Mouse (Mus musculus) liver, embryonic 16.5 days (tissue): ENCODE measurements around the gene Ubl7. TPM values are rescaled to one million over a fixed set of nuclear protein-coding genes. Genes with fewer than 3 reads are reported as not detected.

Experiments
- ATAC-seq: fragments of 200-750 bp; cut with Nextera tagmentation; 2 replicates; pipeline ENCODE4 v1.8.0; 2017; ENCODE audit warnings: low read depth, mild to moderate bottlenecking, moderate number of reproducible peaks, moderate library complexity
- H3K27ac ChIP-seq: fragments of 300-500 bp; sonication (generic); 2 replicates; pipeline ENCODE4 v1.5.1; 2014; ENCODE audit warnings: mild to moderate bottlenecking, low read length
- H3K27me3 ChIP-seq: fragments of 300-500 bp; sonication (generic); 2 replicates; pipeline ENCODE4 v1.6.1; 2014; ENCODE audit warnings: low read depth, low read length, mixed read lengths; ENCODE audit not compliant: control insufficient read depth, insufficient read depth
- H3K36me3 ChIP-seq: fragments of 300-500 bp; sonication (generic); 2 replicates; pipeline ENCODE4 v1.6.1; 2014; ENCODE audit warnings: mild to moderate bottlenecking; ENCODE audit not compliant: control insufficient read depth, insufficient read depth
- H3K4me1 ChIP-seq: fragments of 300-500 bp; sonication (generic); 2 replicates; pipeline ENCODE4 v1.6.1; 2014; ENCODE audit warnings: low read depth, low read length, mixed read lengths; ENCODE audit not compliant: control insufficient read depth
- H3K4me2 ChIP-seq: fragments of 300-500 bp; sonication (generic); 2 replicates; pipeline ENCODE4 v1.6.1; 2014; ENCODE audit warnings: low read depth, low read length, mixed read lengths
- H3K4me3 ChIP-seq: fragments of 300-500 bp; sonication (generic); 2 replicates; pipeline ENCODE4 v1.5.1; 2014; ENCODE audit warnings: low read depth, mild to moderate bottlenecking, low read length
- H3K9ac ChIP-seq: fragments of 300-500 bp; sonication (generic); 2 replicates; pipeline ENCODE4 v1.6.1; 2014; ENCODE audit warnings: low read depth, low read length
- H3K9me3 ChIP-seq: fragments of 300-500 bp; sonication (generic); replicated peaks from 2 replicates; pipeline ENCODE4 v1.6.1; 2016; ENCODE audit warnings: low read length; ENCODE audit not compliant: control insufficient read depth
- WGBS: fragments of 180-500 bp; shearing (Covaris S2); extraction: QIAGEN DNeasy Blood & Tissue Kit; methylation state at CpG from one replicate; pipeline ENCODE4 v1.1.7; 2014; ENCODE audit not compliant: insufficient replicate concordance; 5-methylcytosine and 5-hydroxymethylcytosine counted together
- polyA plus RNA-seq: library from polyadenylated mRNA; unstranded; fragments of >200 nt; fragmentation: Nextera tagmentation; extraction: Ambion mirVana; gene quantifications from 2 replicates; pipeline ENCODE4 v1.2.1, GENCODE M21; 2015

Ubl7 gene
- polyA plus RNA-seq, 1 experiment from 2014 or later = 50.5 TPM

- Histone ChIP-seq H3K27ac (no peak overlapping the region), H3K4me1 (no peaks in the 10 kb centered on the region), H3K9me3 (no peaks in the 10 kb centered on the region), H3K27me3 (no peaks in the 10 kb centered on the region), H3K4me2 (no peak overlapping the region), H3K36me3 (no peaks in the 10 kb centered on the region), H3K9ac (no peak overlapping the region), H3K4me3 (no peak overlapping the region)
- ATAC-seq = no peak
- WGBS = 51% methylated on average over 5 of the region's 5 CpGs
Measured at GRCm38 (mm10) chr9:57974221-57974620, 63.4 kb downstream of the Ubl7 start.

- ATAC-seq = no peak
- H3K4me1 ChIP-seq = no peaks in the 10 kb centered on the region
- H3K4me3 ChIP-seq = no peak overlapping the region
- no peak overlapping the region for H3K9ac ChIP-seq
- H3K9me3 ChIP-seq = no peaks in the 10 kb centered on the region
- no peaks in the 10 kb centered on the region for H3K36me3 ChIP-seq
- no peaks in the 10 kb centered on the region for H3K27me3 ChIP-seq
- H3K4me2 ChIP-seq = no peak overlapping the region
- no peak overlapping the region for H3K27ac ChIP-seq
- 46% methylated on average over 5 of the region's 5 CpGs for WGBS
Measured at GRCm38 (mm10) chr9:57975200-57975821, 64.5 kb downstream of the Ubl7 start.

GRCm38 (mm10) chr9:57978025-57978424, 67.2 kb downstream of the Ubl7 start:
- no peak overlapping the region for H3K9ac ChIP-seq
- WGBS = 28% methylated on average over 6 of the region's 6 CpGs
- ATAC-seq = no peak

GRCm38 (mm10) chr9:57978858-57979257, 68.1 kb downstream of the Ubl7 start:
- 38% methylated on average over 3 of the region's 3 CpGs for WGBS
- no peaks in the 10 kb centered on the region for H3K27me3 ChIP-seq
- ATAC-seq = no peak

More at GRCm38 (mm10) chr9:57978025-57978424, 67.2 kb downstream of the Ubl7 start:
- no peaks in the 10 kb centered on the region for H3K9me3 ChIP-seq
- H3K4me2 ChIP-seq = no peak overlapping the region
- no peaks in the 10 kb centered on the region for H3K27me3 ChIP-seq
- H3K36me3 ChIP-seq = no peaks in the 10 kb centered on the region
- no peaks in the 10 kb centered on the region for H3K4me1 ChIP-seq
- no peak overlapping the region for H3K4me3 ChIP-seq
- no peak overlapping the region for H3K27ac ChIP-seq

More at GRCm38 (mm10) chr9:57978858-57979257, 68.1 kb downstream of the Ubl7 start:
- H3K9me3 ChIP-seq = no peaks in the 10 kb centered on the region
- H3K4me1 ChIP-seq = no peaks in the 10 kb centered on the region
- H3K4me3 ChIP-seq = no peak overlapping the region
- no peak overlapping the region for H3K4me2 ChIP-seq
- H3K9ac ChIP-seq = no peak overlapping the region
- H3K36me3 ChIP-seq = no peaks in the 10 kb centered on the region
- no peak overlapping the region for H3K27ac ChIP-seq

Other genes with a start within 250 kb of the Ubl7 start
- gene Cyp1a2, start 227.3 kb upstream of the Ubl7 start, polyA plus RNA-seq = 0.12 TPM in 2 replicates
- gene Cyp1a1, start 223.1 kb upstream of the Ubl7 start, polyA plus RNA-seq = 0.05 and 0.07 TPM in 2 replicates
- gene Edc3, start 202.4 kb upstream of the Ubl7 start, polyA plus RNA-seq = 15.2 and 17.0 TPM in 2 replicates
- gene Clk3, start 145.1 kb upstream of the Ubl7 start, polyA plus RNA-seq = 93.5 and 104 TPM in 2 replicates
- 8.8 and 11.0 TPM in 2 replicates for gene Arid3b, start 74.2 kb upstream of the Ubl7 start, polyA plus RNA-seq
- gene Sema7a, start 29.1 kb downstream of the Ubl7 start, polyA plus RNA-seq = 0.04 TPM in 1 of 2 replicates, not detected in the other
- 1.5 and 2.9 TPM in 2 replicates for gene Cyp11a1, start 95.4 kb downstream of the Ubl7 start, polyA plus RNA-seq
- not detected in 2 replicates for gene Stra6, start 152.8 kb downstream of the Ubl7 start, polyA plus RNA-seq
- gene Ccdc33, start 207.8 kb downstream of the Ubl7 start, polyA plus RNA-seq = not detected in 2 replicates